Mouse (Mus musculus) CH12.LX (cell line): ENCODE data around the gene Arpc1b.

ENCODE experiments used
- BHLHE40 ChIP-seq: IDR thresholded peaks from 2 replicates; pipeline ENCODE4 v1.6.1; 2011; ENCODE audit warnings: mild to moderate bottlenecking, low read depth, low read length, improper control_type of control experiment
- CTCF ChIP-seq, 2 experiments: IDR thresholded peaks in 1 of 2; conservative IDR thresholded peaks in 1 of 2; 2 replicates each; pipeline ENCODE4 v1.5.1; 2011 to 2012; ENCODE audit warnings: low read depth in 2 of 2, low read length in 2 of 2, improper control_type of control experiment in 1 of 2, inconsistent platforms in 1 of 2, mild to moderate bottlenecking in 1 of 2, moderate library complexity in 1 of 2
- EP300 ChIP-seq: IDR thresholded peaks from 2 replicates; pipeline ENCODE4 v1.6.1; 2011; ENCODE audit warnings: low read length, improper control_type of control experiment
- KAT2A ChIP-seq: IDR thresholded peaks from 2 replicates; pipeline ENCODE4 v1.6.1; 2012; ENCODE audit warnings: low read length, improper control_type of control experiment, inconsistent platforms; ENCODE audit not compliant: insufficient replicate concordance
- POLR2A ChIP-seq: IDR thresholded peaks from 2 replicates; pipeline ENCODE4 v1.6.1; 2011; ENCODE audit warnings: low read depth, mild to moderate bottlenecking, improper control_type of control experiment, low read length
- RAD21 ChIP-seq: IDR thresholded peaks from 2 replicates; pipeline ENCODE4 v1.6.1; 2011; ENCODE audit warnings: low read depth, mild to moderate bottlenecking, low read length, improper control_type of control experiment, moderate library complexity
- SMC3 ChIP-seq: IDR thresholded peaks from 2 replicates; pipeline ENCODE4 v1.6.1; 2011; ENCODE audit warnings: low read depth, low read length, improper control_type of control experiment
- TBP ChIP-seq: conservative IDR thresholded peaks from 2 replicates; pipeline ENCODE4 v1.6.1; 2011; ENCODE audit warnings: low read depth, low read length, improper control_type of control experiment

GRCm38 (mm10) chr5:145139571-145140519, 25.8 kb downstream of the Arpc1b start, which contains the start of the genes Pdap1 and Bud31:
- TF ChIP-seq SMC3 (no peak), KAT2A (peak; percentile 87; the same call in 1 of the 2 replicates), POLR2A (peak; percentile 92), EP300 (no peak), BHLHE40 (no peak), CTCF (conservative IDR thresholded peaks at IDR 0.05 in 1 of 2, IDR thresholded peaks at IDR 0.05 in 1 of 2; ENCODE audit: low read depth in 2 of 2, low read length in 2 of 2) (peak in 1 of 2 experiments; percentile 43; a peak in 2 of 4 replicates), RAD21 (no peak), TBP (peak; percentile 96)
